Mouse (Mus musculus): ENCODE data around the gene Golga7b. TPM values are rescaled to one million over a fixed set of nuclear protein-coding genes. Genes with fewer than 3 reads are reported as not detected.

Golga7b gene
- polyA plus RNA-seq, 1 experiment from 2014 or later: 0.73 TPM

GRCm38 (mm10) chr19:42255784-42256610, 8.6 kb downstream of the Golga7b start:
- Histone ChIP-seq H3K4me1 (ENCODE audit: control insufficient read depth, insufficient read depth, low read length) (no peaks in the 10 kb centered on the region; the same call in 1 of the 2 replicates), H3K27ac (replicated peaks; ENCODE audit: low read depth, low read length) (no peak overlapping the region), H3K9ac (replicated peaks; ENCODE audit: low read length) (no peak overlapping the region), H3K4me3 (ENCODE audit: low read depth, low read length) (peak overlapping the region; percentile 28), H3K36me3 (replicated peaks; ENCODE audit: control insufficient read depth, insufficient read depth, low read depth, low read length) (no peaks in the 10 kb centered on the region), H3K4me2 (ENCODE audit: low read depth, low read length) (peak overlapping the region; percentile 74), H3K27me3 (ENCODE audit: control insufficient read depth, insufficient read depth, low read length) (peaks cover 7% of the 10 kb centered on the region), H3K9me3 (replicated peaks; ENCODE audit: control insufficient read depth, low read length) (no peaks in the 10 kb centered on the region)
- ATAC-seq (replicated peaks; ENCODE audit: insufficient number of reproducible peaks, low FRiP score, low TSS enrichment, low read depth) (peak; percentile 88), DNase-seq (ENCODE audit: low spot score) (peak; percentile 97)
- WGBS: 4% methylated on average over 32 of the region's 42 CpGs

GRCm38 (mm10) chr19:42256611-42257240, 9.4 kb downstream of the Golga7b start:
- Histone ChIP-seq H3K4me2 (ENCODE audit: low read depth, low read length) (no peak overlapping the region), H3K27me3 (ENCODE audit: control insufficient read depth, insufficient read depth, low read length) (peaks cover 7% of the 10 kb centered on the region), H3K27ac (replicated peaks; ENCODE audit: low read depth, low read length) (no peak overlapping the region), H3K9me3 (replicated peaks; ENCODE audit: control insufficient read depth, low read length) (no peaks in the 10 kb centered on the region), H3K36me3 (replicated peaks; ENCODE audit: control insufficient read depth, insufficient read depth, low read depth, low read length) (no peaks in the 10 kb centered on the region), H3K4me3 (ENCODE audit: low read depth, low read length) (no peak overlapping the region), H3K4me1 (ENCODE audit: control insufficient read depth, insufficient read depth, low read length) (no peaks in the 10 kb centered on the region; the same call in 1 of the 2 replicates), H3K9ac (replicated peaks; ENCODE audit: low read length) (no peak overlapping the region)
- 87% methylated on average over 12 of the region's 12 CpGs for WGBS
- DNase-seq (ENCODE audit: low spot score): no peak
- ATAC-seq (replicated peaks; ENCODE audit: insufficient number of reproducible peaks, low FRiP score, low TSS enrichment, low read depth): no peak

- Histone ChIP-seq H3K4me3 (ENCODE audit: low read depth, low read length) (no peak overlapping the region), H3K9me3 (replicated peaks; ENCODE audit: control insufficient read depth, low read length) (no peaks in the 10 kb centered on the region), H3K9ac (replicated peaks; ENCODE audit: low read length) (no peak overlapping the region), H3K4me1 (ENCODE audit: control insufficient read depth, insufficient read depth, low read length) (no peaks in the 10 kb centered on the region; the same call in 1 of the 2 replicates), H3K27me3 (ENCODE audit: control insufficient read depth, insufficient read depth, low read length) (peaks cover 7% of the 10 kb centered on the region), H3K4me2 (ENCODE audit: low read depth, low read length) (no peak overlapping the region), H3K36me3 (replicated peaks; ENCODE audit: control insufficient read depth, insufficient read depth, low read depth, low read length) (no peaks in the 10 kb centered on the region), H3K27ac (replicated peaks; ENCODE audit: low read depth, low read length) (no peak overlapping the region)
- 86% methylated on average over 12 of the region's 12 CpGs for WGBS
- DNase-seq (ENCODE audit: low spot score) (no peak), ATAC-seq (replicated peaks; ENCODE audit: insufficient number of reproducible peaks, low FRiP score, low TSS enrichment, low read depth) (no peak)
Observed at GRCm38 (mm10) chr19:42257241-42257635, 9.9 kb downstream of the Golga7b start.

GRCm38 (mm10) chr19:42258031-42258430, 10.7 kb downstream of the Golga7b start:
- WGBS: 78% methylated on average over 3 of the region's 3 CpGs
- ATAC-seq (replicated peaks; ENCODE audit: insufficient number of reproducible peaks, low FRiP score, low TSS enrichment, low read depth): no peak
- peaks cover 7% of the 10 kb centered on the region for H3K27me3 ChIP-seq (ENCODE audit: control insufficient read depth, insufficient read depth, low read length)

GRCm38 (mm10) chr19:42258596-42258995, 11.2 kb downstream of the Golga7b start:
- no peak overlapping the region for H3K4me3 ChIP-seq (ENCODE audit: low read depth, low read length)
- H3K4me1 ChIP-seq (ENCODE audit: control insufficient read depth, insufficient read depth, low read length): no peaks in the 10 kb centered on the region; the same call in 1 of the 2 replicates
- WGBS: 69% methylated on average over 5 of the region's 5 CpGs
- no peak overlapping the region for H3K9ac ChIP-seq (replicated peaks; ENCODE audit: low read length)
- DNase-seq (ENCODE audit: low spot score) (no peak), ATAC-seq (replicated peaks; ENCODE audit: insufficient number of reproducible peaks, low FRiP score, low TSS enrichment, low read depth) (no peak)
- no peaks in the 10 kb centered on the region for H3K36me3 ChIP-seq (replicated peaks; ENCODE audit: control insufficient read depth, insufficient read depth, low read depth, low read length)
- no peak overlapping the region for H3K27ac ChIP-seq (replicated peaks; ENCODE audit: low read depth, low read length)
- H3K4me2 ChIP-seq (ENCODE audit: low read depth, low read length): no peak overlapping the region
- H3K27me3 ChIP-seq (ENCODE audit: control insufficient read depth, insufficient read depth, low read length): peaks cover 7% of the 10 kb centered on the region
- H3K9me3 ChIP-seq (replicated peaks; ENCODE audit: control insufficient read depth, low read length): no peaks in the 10 kb centered on the region

More at GRCm38 (mm10) chr19:42258031-42258430, 10.7 kb downstream of the Golga7b start:
- DNase-seq (ENCODE audit: low spot score): no peak
- no peak overlapping the region for H3K9ac ChIP-seq (replicated peaks; ENCODE audit: low read length)
- H3K4me2 ChIP-seq (ENCODE audit: low read depth, low read length): no peak overlapping the region
- H3K9me3 ChIP-seq (replicated peaks; ENCODE audit: control insufficient read depth, low read length): no peaks in the 10 kb centered on the region
- no peak overlapping the region for H3K4me3 ChIP-seq (ENCODE audit: low read depth, low read length)
- H3K4me1 ChIP-seq (ENCODE audit: control insufficient read depth, insufficient read depth, low read length): no peaks in the 10 kb centered on the region; the same call in 1 of the 2 replicates
- H3K36me3 ChIP-seq (replicated peaks; ENCODE audit: control insufficient read depth, insufficient read depth, low read depth, low read length): no peaks in the 10 kb centered on the region
- H3K27ac ChIP-seq (replicated peaks; ENCODE audit: low read depth, low read length): no peak overlapping the region

GRCm38 (mm10) chr19:42260486-42260885, 13.1 kb downstream of the Golga7b start:
- Histone ChIP-seq H3K27me3 (ENCODE audit: control insufficient read depth, insufficient read depth, low read length) (peaks cover 1% of the 10 kb centered on the region), H3K4me2 (ENCODE audit: low read depth, low read length) (no peak overlapping the region), H3K4me1 (ENCODE audit: control insufficient read depth, insufficient read depth, low read length) (no peaks in the 10 kb centered on the region; the same call in 1 of the 2 replicates), H3K9me3 (replicated peaks; ENCODE audit: control insufficient read depth, low read length) (no peaks in the 10 kb centered on the region), H3K4me3 (ENCODE audit: low read depth, low read length) (no peak overlapping the region), H3K27ac (replicated peaks; ENCODE audit: low read depth, low read length) (no peak overlapping the region), H3K36me3 (replicated peaks; ENCODE audit: control insufficient read depth, insufficient read depth, low read depth, low read length) (no peaks in the 10 kb centered on the region), H3K9ac (replicated peaks; ENCODE audit: low read length) (no peak overlapping the region)
- ATAC-seq (replicated peaks; ENCODE audit: insufficient number of reproducible peaks, low FRiP score, low TSS enrichment, low read depth) (no peak), DNase-seq (ENCODE audit: low spot score) (no peak)
- 83% methylated on average over 8 of the region's 8 CpGs for WGBS

GRCm38 (mm10) chr19:42263524-42263923, 16.1 kb downstream of the Golga7b start:
- Histone ChIP-seq H3K36me3 (replicated peaks; ENCODE audit: control insufficient read depth, insufficient read depth, low read depth, low read length) (no peaks in the 10 kb centered on the region), H3K27me3 (ENCODE audit: control insufficient read depth, insufficient read depth, low read length) (no peaks in the 10 kb centered on the region), H3K4me1 (ENCODE audit: control insufficient read depth, insufficient read depth, low read length) (no peaks in the 10 kb centered on the region), H3K9ac (replicated peaks; ENCODE audit: low read length) (no peak overlapping the region), H3K4me3 (ENCODE audit: low read depth, low read length) (no peak overlapping the region), H3K27ac (replicated peaks; ENCODE audit: low read depth, low read length) (no peak overlapping the region), H3K4me2 (ENCODE audit: low read depth, low read length) (no peak overlapping the region), H3K9me3 (replicated peaks; ENCODE audit: control insufficient read depth, low read length) (no peaks in the 10 kb centered on the region)
- DNase-seq (ENCODE audit: low spot score) (peak; percentile 50), ATAC-seq (replicated peaks; ENCODE audit: insufficient number of reproducible peaks, low FRiP score, low TSS enrichment, low read depth) (no peak)
- WGBS: 40% methylated on average over 3 of the region's 3 CpGs

DNA sequence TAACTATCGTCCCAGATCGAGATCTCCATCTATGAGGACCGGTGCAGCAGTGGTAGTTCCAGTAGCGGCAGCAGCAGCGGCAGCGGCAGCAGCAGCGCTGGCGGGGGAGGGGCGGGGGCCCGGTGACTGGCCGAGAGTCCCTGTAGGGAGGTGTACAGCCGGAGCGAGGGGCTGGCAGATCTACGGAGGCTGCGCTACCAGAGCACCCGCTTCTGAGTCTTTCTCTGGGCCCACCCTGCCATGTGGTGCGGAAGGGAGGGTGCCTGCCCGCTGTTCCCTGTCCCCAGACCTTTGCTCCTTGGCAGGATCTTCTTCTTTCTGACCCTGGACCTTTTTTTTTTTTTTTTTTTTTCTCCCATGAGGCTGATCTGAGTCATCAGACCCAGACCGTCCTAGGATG, 21.0 kb downstream of the Golga7b start:
- no peak overlapping the region; the same call in 1 of the 2 replicates for H3K4me3 ChIP-seq (ENCODE audit: low read depth, low read length)

More for the DNA sequence above, 21.0 kb downstream of the Golga7b start:
- H3K4me2 ChIP-seq (ENCODE audit: low read depth, low read length): peak overlapping the region; percentile 37
- no peaks in the 10 kb centered on the region for H3K36me3 ChIP-seq (replicated peaks; ENCODE audit: control insufficient read depth, insufficient read depth, low read depth, low read length)
- DNase-seq (ENCODE audit: low spot score) (peak; percentile 53), ATAC-seq (replicated peaks; ENCODE audit: insufficient number of reproducible peaks, low FRiP score, low TSS enrichment, low read depth) (no peak)
- H3K9ac ChIP-seq (replicated peaks; ENCODE audit: low read length): peak overlapping the region; percentile 28; the same call in 1 of the 2 replicates
- H3K9me3 ChIP-seq (replicated peaks; ENCODE audit: control insufficient read depth, low read length): no peaks in the 10 kb centered on the region
- no peak overlapping the region for H3K27ac ChIP-seq (replicated peaks; ENCODE audit: low read depth, low read length)
- H3K27me3 ChIP-seq (ENCODE audit: control insufficient read depth, insufficient read depth, low read length): no peaks in the 10 kb centered on the region
- H3K4me1 ChIP-seq (ENCODE audit: control insufficient read depth, insufficient read depth, low read length): no peaks in the 10 kb centered on the region
- under 1% methylated on average over 16 of the region's 19 CpGs for WGBS
